Mouse (Mus musculus): ENCODE data around the gene Pi16.

DNA sequence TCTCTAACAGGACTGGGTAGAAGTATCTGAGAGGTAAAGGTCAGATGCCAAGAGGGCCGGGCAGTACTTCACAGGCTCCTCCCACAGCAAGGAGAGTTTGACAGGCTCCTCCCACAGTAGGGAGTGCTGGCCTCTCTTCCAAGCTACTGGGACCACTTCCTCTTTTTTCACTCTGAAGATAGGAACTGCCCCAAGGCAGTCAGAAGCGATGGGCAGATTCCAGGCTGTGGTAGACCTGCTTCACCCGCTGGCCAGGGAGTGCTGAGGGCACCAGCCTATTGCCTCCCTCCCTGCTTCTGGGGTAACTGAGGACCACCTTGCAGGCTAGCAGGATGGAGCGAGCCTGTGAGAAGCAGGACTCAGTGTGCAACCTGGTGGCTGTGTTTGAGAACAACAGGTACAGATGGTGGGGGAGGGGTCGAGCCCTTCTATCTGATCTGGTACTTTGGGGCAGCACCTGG is 43.3 kb downstream of the Pi16 start, which contains the start of gene Fgd2:
- TF ChIP-seq GATA1 (IDR thresholded peaks at IDR 0.05; ENCODE audit: borderline replicate concordance, low read length), result no peak
- TF ChIP-seq FLI1 (IDR thresholded peaks at IDR 0.05; ENCODE audit: low read length), result no peak

All from megakaryocyte, embryonic 14.5 days (primary cell).